In the genomic region with DNA sequence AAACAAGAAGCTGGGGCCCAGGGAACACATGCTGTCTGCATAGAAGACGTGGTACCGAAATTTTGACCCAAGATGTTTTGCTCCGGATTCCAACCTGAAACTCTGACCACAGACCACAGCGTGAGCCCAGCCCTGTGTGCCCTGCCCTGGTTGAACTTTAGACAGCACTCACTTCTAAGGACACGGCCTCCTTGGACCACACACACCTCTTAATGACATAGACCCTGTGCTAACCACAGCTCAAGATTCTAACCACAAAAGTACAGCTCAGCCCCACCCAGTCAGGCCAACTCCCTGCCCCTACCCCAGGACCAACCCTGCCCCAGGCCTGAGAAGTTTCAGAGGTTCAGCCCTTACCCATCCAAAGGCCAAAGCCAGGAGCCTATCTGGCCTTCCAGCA, we compare ENCODE assay signal across 22 mouse cellular contexts.
DNase-seq lines count a peak whose midpoint lies in the region; ATAC-seq and TF ChIP-seq lines count a peak whose summit lies in the region.
"Had no signal": no experiment of that assay in that cellular context is flagged by ENCODE, and none has a peak within 500 bp of the region (broad histone marks: within the 10 kb centered on the region; RNA-seq: fewer than 3 reads in every experiment).

No protein-coding gene starts in this region.

- no peak overlapping the region for H3K4me3 ChIP-seq in intestine, embryonic 16.5 days (ENCODE audit: low read length)
- H3K4me3 ChIP-seq in intestine, postnatal 0 days (ENCODE audit: low read depth, low read length), result no peak overlapping the region
- H3K4me3 ChIP-seq in embryonic facial prominence, embryonic 14.5 days (ENCODE audit: low read depth, low read length), result no peak overlapping the region
- no peak overlapping the region for H3K4me3 ChIP-seq in stomach, postnatal 0 days (ENCODE audit: low read depth, low read length)
- H3K4me3 ChIP-seq: forebrain, embryonic 13.5 days; heart, embryonic 15.5 days had no signal

- no peaks in the 10 kb centered on the region for H3K36me3 ChIP-seq in intestine, embryonic 16.5 days (ENCODE audit: control insufficient read depth, insufficient read depth, low read length)
- no peaks in the 10 kb centered on the region for H3K36me3 ChIP-seq in intestine, postnatal 0 days (ENCODE audit: control insufficient read depth, insufficient read depth)
- H3K36me3 ChIP-seq in embryonic facial prominence, embryonic 14.5 days (ENCODE audit: control insufficient read depth, insufficient read depth, low read length), result 0 out of 2 replicates have a peak, but pooled peaks cover 4% of the 10 kb centered on the region
- H3K36me3 ChIP-seq in stomach, postnatal 0 days (ENCODE audit: control insufficient read depth, insufficient read depth, low read length), result no peaks in the 10 kb centered on the region
- H3K36me3 ChIP-seq: heart, embryonic 15.5 days had no signal

- DNase-seq in embryonic facial prominence, embryonic 14.5 days (ENCODE audit: low spot score), result no peak
- DNase-seq in stomach, postnatal 0 days (ENCODE audit: low spot score), result no peak
- no peak for DNase-seq in heart, adult 9 months (ENCODE audit: low spot score in 2 of 2)
- DNase-seq in retina, embryonic 14.5 days (ENCODE audit: low spot score), result no peak
- no peak for DNase-seq in cerebellum, adult 11-12 months
- DNase-seq: adrenal gland, postnatal 14 days; B cell, adult 2 months; cerebellum, adult 18-20 months; cerebellum, adult 9-11 months; forebrain, postnatal 0 days; gastrocnemius, postnatal 25 days; heart, adult 11 months; heart, postnatal 14 days had no signal

- no peak overlapping the region for H3K4me2 ChIP-seq in intestine, embryonic 16.5 days (ENCODE audit: low read depth, low read length)
- no peak overlapping the region for H3K4me2 ChIP-seq in intestine, postnatal 0 days (replicated peaks; ENCODE audit: low read depth)
- no peak overlapping the region for H3K4me2 ChIP-seq in embryonic facial prominence, embryonic 14.5 days (ENCODE audit: low read depth, low read length)
- no peak overlapping the region for H3K4me2 ChIP-seq in stomach, postnatal 0 days (replicated peaks; ENCODE audit: low read depth)
- H3K4me2 ChIP-seq: forebrain, embryonic 13.5 days; heart, embryonic 11.5 days; heart, embryonic 15.5 days had no signal

- WGBS in intestine, embryonic 16.5 days, result 77% methylated on average over 5 of the region's 5 CpGs
- 57% methylated on average over 5 of the region's 5 CpGs for WGBS in intestine, postnatal 0 days
- 82% methylated on average over 5 of the region's 5 CpGs for WGBS in embryonic facial prominence, embryonic 14.5 days
- 66% methylated on average over 5 of the region's 5 CpGs for WGBS in stomach, postnatal 0 days

- H3K4me1 ChIP-seq in intestine, embryonic 16.5 days (ENCODE audit: control insufficient read depth, insufficient read depth, low read length), result peaks cover 7% of the 10 kb centered on the region
- no peaks in the 10 kb centered on the region for H3K4me1 ChIP-seq in intestine, postnatal 0 days (replicated peaks; ENCODE audit: control insufficient read depth, insufficient read depth, low read length)
- peaks cover 19% of the 10 kb centered on the region for H3K4me1 ChIP-seq in embryonic facial prominence, embryonic 14.5 days (ENCODE audit: control insufficient read depth, insufficient read depth, low read length)
- H3K4me1 ChIP-seq in stomach, postnatal 0 days (replicated peaks; ENCODE audit: control insufficient read depth, insufficient read depth), result no peaks in the 10 kb centered on the region

- H3K27ac ChIP-seq in intestine, embryonic 16.5 days (ENCODE audit: low read length), result no peak overlapping the region
- H3K27ac ChIP-seq in intestine, postnatal 0 days (ENCODE audit: low read depth, low read length), result no peak overlapping the region
- H3K27ac ChIP-seq in embryonic facial prominence, embryonic 14.5 days (replicated peaks; ENCODE audit: low read depth, low read length), result 0 out of 2 replicates have a peak overlapping the region, but pooled peaks have one; percentile 2
- no peak overlapping the region for H3K27ac ChIP-seq in stomach, postnatal 0 days (replicated peaks)
- H3K27ac ChIP-seq: forebrain, embryonic 13.5 days; heart, embryonic 15.5 days had no signal

- H3K9me3 ChIP-seq in intestine, embryonic 16.5 days (ENCODE audit: control insufficient read depth, low read length), result no peaks in the 10 kb centered on the region
- H3K9me3 ChIP-seq in intestine, postnatal 0 days (ENCODE audit: control insufficient read depth), result no peaks in the 10 kb centered on the region
- no peaks in the 10 kb centered on the region for H3K9me3 ChIP-seq in embryonic facial prominence, embryonic 14.5 days (ENCODE audit: control insufficient read depth, low read length)
- no peaks in the 10 kb centered on the region for H3K9me3 ChIP-seq in stomach, postnatal 0 days (ENCODE audit: control insufficient read depth, low read length)
- H3K9me3 ChIP-seq: forebrain, embryonic 13.5 days; heart, embryonic 15.5 days had no signal

- no peak for TF ChIP-seq CTCF in intestine, postnatal 0 days (IDR thresholded peaks at IDR 0.05; ENCODE audit: low read depth)
- TF ChIP-seq CTCF in stomach, postnatal 0 days (IDR thresholded peaks at IDR 0.05; ENCODE audit: low read depth), result no peak

- 0 out of 2 replicates have a peak, but pooled peaks have one; percentile 26 for ATAC-seq in intestine, embryonic 16.5 days
- no peak for ATAC-seq in intestine, postnatal 0 days
- no peak; the same call in 1 of the 2 replicates for ATAC-seq in embryonic facial prominence, embryonic 14.5 days (ENCODE audit: low read depth)
- 0 out of 2 replicates have a peak, but pooled peaks have one; percentile 24 for ATAC-seq in megakaryocyte progenitor cell, adult 5-6 weeks (replicated peaks; ENCODE audit: poor library complexity)
- peak; percentile 62 for ATAC-seq in stomach, postnatal 0 days (ENCODE audit: low FRiP score, low TSS enrichment)
- ATAC-seq: activated CD4-positive, CD25-positive, alpha-beta regulatory T cell, adult 4 months; forebrain, embryonic 13.5 days; forebrain, postnatal 0 days; hindbrain, embryonic 16.5 days; Patski had no signal

- H3K9ac ChIP-seq in intestine, embryonic 16.5 days (ENCODE audit: low read depth, low read length), result no peak overlapping the region
- H3K9ac ChIP-seq in intestine, postnatal 0 days (ENCODE audit: low read depth, low read length), result no peak overlapping the region
- no peak overlapping the region for H3K9ac ChIP-seq in embryonic facial prominence, embryonic 14.5 days (ENCODE audit: low read depth, low read length)
- H3K9ac ChIP-seq in stomach, postnatal 0 days (ENCODE audit: low read length), result no peak overlapping the region
- H3K9ac ChIP-seq: forebrain, embryonic 13.5 days; forebrain, postnatal 0 days; heart, embryonic 15.5 days had no signal

- H3K27me3 ChIP-seq in intestine, embryonic 16.5 days (replicated peaks; ENCODE audit: control insufficient read depth, insufficient read depth, low read length), result no peaks in the 10 kb centered on the region
- H3K27me3 ChIP-seq in intestine, postnatal 0 days (replicated peaks; ENCODE audit: control insufficient read depth, insufficient read depth, low read length), result no peaks in the 10 kb centered on the region
- no peaks in the 10 kb centered on the region for H3K27me3 ChIP-seq in embryonic facial prominence, embryonic 14.5 days (replicated peaks; ENCODE audit: control insufficient read depth, insufficient read depth, low read length)
- no peaks in the 10 kb centered on the region for H3K27me3 ChIP-seq in stomach, postnatal 0 days (ENCODE audit: control insufficient read depth, insufficient read depth, low read length)
- H3K27me3 ChIP-seq: forebrain, embryonic 13.5 days; heart, embryonic 15.5 days; Patski had no signal

- no peak for TF ChIP-seq EP300 in stomach, postnatal 0 days (optimal IDR thresholded peaks at IDR 0.05)

Comparison
In these comparisons a context has a peak if more than half of its experiments do, and no peak if none do; other contexts are left out.
1. ATAC-seq: peak in intestine, embryonic 16.5 days (single experiment), megakaryocyte progenitor cell, adult 5-6 weeks (single experiment) and stomach, postnatal 0 days (single experiment); none in intestine, postnatal 0 days (single experiment) and embryonic facial prominence, embryonic 14.5 days (single experiment).